Mouse (Mus musculus) gastrocnemius, postnatal 4 days (tissue): ENCODE data around the gene Selenos. TPM values are rescaled to one million over a fixed set of nuclear protein-coding genes. Genes with fewer than 3 reads are reported as not detected.
"Not testable (repeated sequence)": the region's sequence is repeated elsewhere in the genome, so short reads cannot be mapped to it uniquely, and the experiment has no call there.

Experiments
- DNase-seq, 2 experiments: peaks; one replicate each; pipeline ENCODE4 v3.0.0; 2021 to 2022; ENCODE audit warnings: low spot score in 2 of 2, mixed read lengths in 2 of 2
- long read RNA-seq, 2 experiments: library from polyadenylated mRNA; stranded (forward); transcript quantifications; one replicate each; pipeline ENCODE4 v2.0.0; 2021
- total RNA-seq, 2 experiments: library from RNA; stranded (reverse); gene quantifications; 2 replicates each; pipeline ENCODE4 v1.2.3; 2021

The Selenos gene
- total RNA-seq = 10 to 100 TPM; 45.6 to 51.9 TPM
- long read RNA-seq, experiment 1, transcript Selenos-205 (6 exons, 1,157 nt) = minor isoform, 5 of 86 reads
- long read RNA-seq, experiment 1, transcript Selenos-201 (6 exons, 1,191 nt) = major isoform, 77 of 86 reads
- long read RNA-seq, experiment 1, partial matches to known transcripts = 0 of 86 reads
- long read RNA-seq, experiment 1, other reads (novel, unspliced or antisense) = 2 of 86 reads
- long read RNA-seq, experiment 2, transcript Selenos-201 (6 exons, 1,191 nt) = major isoform, 83 of 88 reads
- long read RNA-seq, experiment 2, partial matches to known transcripts = 0 of 88 reads
- long read RNA-seq, experiment 2, other reads (novel, unspliced or antisense) = 1 of 88 reads

- DNase-seq = peak; percentile 86 to 96
These were observed at the start of gene Selenos for GRCm38 (mm10) chr7:66079364-66080230. Selenos (plus strand) TSS chr7:66079649.

- no peak for DNase-seq
These were observed 42.6 kb upstream of the Selenos start for GRCm38 (mm10) chr7:66036809-66037208.

- no peak for DNase-seq
These were observed 41.2 kb upstream of the Selenos start for GRCm38 (mm10) chr7:66038261-66038660.

GRCm38 (mm10) chr7:66038730-66039129 lies 40.7 kb upstream of the Selenos start:
- DNase-seq = no peak

- no peak for DNase-seq
These were observed 39.2 kb upstream of the Selenos start for GRCm38 (mm10) chr7:66040026-66040814.

GRCm38 (mm10) chr7:66043552-66044459 lies 35.6 kb upstream of the Selenos start, which contains the start of gene Gm45213:
Gm45213 (plus strand) TSS chr7:66043602.
- DNase-seq = no peak

GRCm38 (mm10) chr7:66044617-66045016 lies 34.8 kb upstream of the Selenos start:
- DNase-seq = no peak

GRCm38 (mm10) chr7:66046921-66047918 lies 32.2 kb upstream of the Selenos start:
- DNase-seq = no peak

- DNase-seq = no peak
These were observed 31.5 kb upstream of the Selenos start for GRCm38 (mm10) chr7:66047975-66048374.

- no peak for DNase-seq
These were observed 30.8 kb upstream of the Selenos start for GRCm38 (mm10) chr7:66048446-66049230.

GRCm38 (mm10) chr7:66053946-66054483 lies 25.4 kb upstream of the Selenos start:
- DNase-seq = no peak

- DNase-seq = not testable (repeated sequence)
These were observed 24.1 kb upstream of the Selenos start for GRCm38 (mm10) chr7:66055356-66055755.

- DNase-seq = no peak
These were observed 20.7 kb upstream of the Selenos start, which contains the start of gene Snrpa1 for GRCm38 (mm10) chr7:66058703-66059102. Snrpa1 (plus strand) TSS chr7:66059003.

- DNase-seq = peak; percentile 78 to 86
These were observed 19.1 kb upstream of the Selenos start for GRCm38 (mm10) chr7:66060066-66060956.

GRCm38 (mm10) chr7:66061057-66061456 lies 18.4 kb upstream of the Selenos start:
- DNase-seq = no peak

GRCm38 (mm10) chr7:66076411-66076810 lies 3.0 kb upstream of the Selenos start:
- DNase-seq = no peak

GRCm38 (mm10) chr7:66080231-66080613 lies 773 bp downstream of the Selenos start:
- no peak for DNase-seq
